Mouse (Mus musculus) gastrocnemius, adult 2 months (tissue): ENCODE data around the gene Il22ra2. TPM values are rescaled to one million over a fixed set of nuclear protein-coding genes. Genes with fewer than 3 reads are reported as not detected.
A peak's percentile ranks its signal among the peaks of the same experiment; 100 is the strongest.
"Not testable (repeated sequence)": the region's sequence is repeated elsewhere in the genome, so short reads cannot be mapped to it uniquely, and the experiment has no call there.

ENCODE experiments used
- DNase-seq: peaks from one replicate; pipeline ENCODE4 v3.0.0; 2022
- H3K27ac ChIP-seq: fragments of 200-600 bp; 2 replicates; pipeline ENCODE4 v1.8.1; 2022; ENCODE audit warnings: mild to moderate bottlenecking
- H3K4me3 ChIP-seq: fragments of 200-600 bp; 2 replicates; pipeline ENCODE4 v1.8.1; 2022; ENCODE audit warnings: mild to moderate bottlenecking, moderate library complexity
- CTCF ChIP-seq: fragments of 200-600 bp; IDR thresholded peaks from 2 replicates; pipeline ENCODE4 v1.8.1; 2022; ENCODE audit warnings: antibody characterized with exemption, mild to moderate bottlenecking, moderate library complexity
- intact Hi-C: fragments of 180-260 bp; cut with DNase I; formaldehyde crosslinking; loops from one replicate; pipeline ENCODE4 v1.15.1; 2025
- total RNA-seq, 2 experiments: library from RNA; stranded (reverse); gene quantifications; 2 replicates each; pipeline ENCODE4 v1.2.3; 2021

The Il22ra2 gene
- total RNA-seq, 2 experiments from 2014 or later: not detected

DNA sequence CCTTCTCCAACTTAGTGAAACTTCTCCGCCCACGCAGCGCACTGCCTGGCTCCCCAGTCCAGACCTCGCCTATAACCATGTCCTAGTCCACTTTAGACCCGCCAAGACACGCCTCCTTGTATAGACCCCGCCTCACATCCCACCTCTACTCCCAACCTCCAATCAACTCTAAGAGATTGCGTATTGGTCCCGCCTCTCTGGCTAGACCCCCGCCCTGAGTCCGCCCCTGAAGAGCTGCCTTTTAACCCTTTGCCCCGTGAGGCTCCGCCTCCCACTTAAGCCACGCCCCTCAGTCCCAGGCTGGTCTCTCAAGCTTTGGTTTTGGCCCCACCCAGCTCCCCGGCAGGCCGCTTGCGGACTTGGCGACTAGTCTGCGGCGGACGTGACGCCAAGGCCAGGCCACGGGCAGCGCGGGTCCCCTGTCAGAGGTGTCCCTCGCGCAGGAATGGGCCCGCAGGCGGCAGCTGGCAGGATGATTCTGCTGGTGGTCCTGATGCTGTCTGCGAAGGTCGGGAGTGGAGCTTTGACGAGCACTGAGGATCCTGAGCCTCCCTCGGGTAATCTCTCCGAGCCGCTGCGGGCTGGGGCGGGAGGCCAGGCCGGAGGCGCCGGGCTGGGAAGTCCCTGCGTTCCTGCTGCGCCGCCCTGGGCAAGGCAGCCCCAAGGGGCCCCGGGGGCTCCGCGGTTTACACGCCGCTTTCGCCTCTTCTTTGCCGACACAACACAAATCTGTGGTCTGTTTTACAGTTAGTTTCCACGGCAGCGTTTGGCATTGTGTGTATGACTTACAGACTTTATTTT, 30.0 kb upstream of the Il22ra2 start, which contains the start of gene Ifngr1:
Gene Ifngr1 (plus strand): TSS at position 309 of the 801 bp plus-strand sequence.
- Histone ChIP-seq H3K27ac (peak within 1 kb of the TSS; percentile 97), H3K4me3 (peak within 1 kb of the TSS; percentile 79)
- peak; percentile 100 for DNase-seq
- intact Hi-C loops: loop anchor here (10.0 kb wide), 1 partner anchor 577 kb away; the partner anchor contains the start of gene Tnfaip3
- no peak for TF ChIP-seq CTCF

DNA sequence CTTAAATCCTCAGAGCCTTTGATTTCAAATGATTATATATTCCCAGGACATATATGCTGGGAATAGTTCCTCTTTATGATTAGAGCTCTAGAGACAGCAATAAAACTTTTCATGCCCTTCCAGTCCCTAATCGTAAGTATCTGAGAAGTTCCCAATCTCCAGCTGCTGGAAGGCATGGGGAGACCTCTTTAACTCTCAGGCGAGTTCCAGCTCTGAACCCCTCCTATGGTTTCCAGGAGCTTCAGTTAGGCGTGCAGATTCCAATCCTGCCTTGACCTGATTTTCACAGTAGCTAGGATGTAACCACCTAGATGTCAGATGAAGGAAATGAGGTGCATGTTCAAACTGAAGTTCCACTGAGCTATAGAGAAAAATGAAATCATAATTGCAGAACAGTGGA, 29.2 kb upstream of the Il22ra2 start:
- H3K4me3 ChIP-seq: peak overlapping the region; percentile 79
- DNase-seq: no peak
- intact Hi-C loops: loop anchor here (10.0 kb wide), 1 partner anchor 578 kb away; the partner anchor contains the start of gene Tnfaip3
- TF ChIP-seq CTCF: no peak
- peak overlapping the region; percentile 97 for H3K27ac ChIP-seq

DNA sequence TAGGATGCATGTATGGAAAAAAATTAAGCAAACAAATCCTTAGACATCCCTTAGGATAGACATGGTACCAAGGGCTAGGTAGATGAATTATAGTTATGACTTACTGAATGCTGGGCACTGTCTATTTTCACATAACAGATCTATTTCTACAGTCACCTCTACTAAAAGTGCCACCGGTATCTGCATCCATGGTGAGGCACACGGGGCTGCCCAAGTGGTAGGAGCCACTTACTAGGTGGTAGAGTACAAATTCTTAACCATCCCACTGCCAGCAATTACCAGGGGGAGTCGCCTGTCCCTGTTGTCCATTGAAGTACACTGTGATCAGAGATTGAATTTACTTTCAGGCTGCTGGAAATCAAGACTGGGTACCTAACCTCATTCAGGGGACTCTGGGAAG, 28.5 kb upstream of the Il22ra2 start:
- H3K4me3 ChIP-seq: peak overlapping the region; percentile 79
- peak overlapping the region; percentile 97 for H3K27ac ChIP-seq
- no peak for DNase-seq
- TF ChIP-seq CTCF: no peak
- intact Hi-C loops: loop anchor here (10.0 kb wide), 1 partner anchor 578 kb away; the partner anchor contains the start of gene Tnfaip3

DNA sequence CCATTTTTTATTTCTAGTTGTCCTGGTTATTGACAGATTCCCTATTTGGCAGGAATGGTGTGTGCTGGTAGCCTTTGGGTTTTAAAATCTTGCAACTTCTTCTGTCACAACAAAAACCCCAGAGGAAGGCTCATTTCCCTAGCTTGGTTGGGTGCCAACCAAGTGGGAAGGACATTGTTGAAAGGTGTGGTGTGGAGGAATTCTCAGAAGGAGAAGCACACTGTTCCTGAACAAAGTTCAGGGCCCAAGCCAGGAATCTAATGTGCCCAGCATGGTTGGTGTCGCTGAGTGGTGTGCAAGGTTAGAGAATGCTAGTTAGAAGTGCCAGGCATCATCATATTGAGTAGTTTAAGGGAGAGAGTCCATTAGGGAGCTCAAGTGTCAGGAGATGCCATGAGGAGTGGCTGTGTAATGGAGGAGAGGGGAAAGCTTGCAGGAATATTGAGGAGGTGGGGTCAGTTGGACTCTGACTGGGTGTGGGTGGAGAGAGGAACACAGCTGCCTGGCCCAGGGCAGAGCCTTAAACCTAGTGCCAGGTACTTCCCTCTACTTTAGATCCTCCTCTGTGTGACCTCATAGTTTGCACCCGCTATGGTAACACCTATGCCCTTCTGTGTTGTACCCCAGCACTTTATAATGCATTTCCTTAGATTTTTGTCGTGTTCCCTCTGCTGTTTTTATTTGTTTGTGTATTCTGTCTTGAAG, 27.4 kb upstream of the Il22ra2 start:
- peak overlapping the region; percentile 79 for H3K4me3 ChIP-seq
- intact Hi-C loops: loop anchor here (10.0 kb wide), 1 partner anchor 580 kb away; the partner anchor contains the start of gene Tnfaip3
- TF ChIP-seq CTCF: no peak
- DNase-seq: peak; percentile 44
- peak overlapping the region; percentile 97 for H3K27ac ChIP-seq

DNA sequence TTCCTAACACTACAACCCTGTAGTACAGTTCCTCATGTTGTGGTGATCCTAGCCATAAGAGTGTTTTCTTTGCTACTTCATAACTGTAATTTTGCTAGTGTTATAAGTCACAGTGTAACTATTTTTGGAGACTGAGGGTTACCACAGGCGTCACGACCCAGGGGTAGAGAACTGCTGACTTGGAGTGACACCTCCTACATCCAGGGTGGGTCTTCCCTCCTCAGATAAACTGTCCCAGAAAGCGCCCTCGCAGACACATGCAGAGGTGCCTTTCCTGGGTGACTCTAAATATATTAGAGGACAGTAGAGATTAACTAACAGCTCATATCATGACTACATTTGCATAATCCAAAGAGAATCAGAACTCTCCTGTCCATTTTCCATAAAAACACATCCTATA, 24.9 kb upstream of the Il22ra2 start:
- H3K4me3 ChIP-seq: peak overlapping the region; percentile 79
- H3K27ac ChIP-seq: peak overlapping the region; percentile 97
- intact Hi-C loops: loop anchor here (10.0 kb wide), 1 partner anchor 582 kb away; the partner anchor contains the start of gene Tnfaip3
- TF ChIP-seq CTCF: no peak
- DNase-seq: no peak

DNA sequence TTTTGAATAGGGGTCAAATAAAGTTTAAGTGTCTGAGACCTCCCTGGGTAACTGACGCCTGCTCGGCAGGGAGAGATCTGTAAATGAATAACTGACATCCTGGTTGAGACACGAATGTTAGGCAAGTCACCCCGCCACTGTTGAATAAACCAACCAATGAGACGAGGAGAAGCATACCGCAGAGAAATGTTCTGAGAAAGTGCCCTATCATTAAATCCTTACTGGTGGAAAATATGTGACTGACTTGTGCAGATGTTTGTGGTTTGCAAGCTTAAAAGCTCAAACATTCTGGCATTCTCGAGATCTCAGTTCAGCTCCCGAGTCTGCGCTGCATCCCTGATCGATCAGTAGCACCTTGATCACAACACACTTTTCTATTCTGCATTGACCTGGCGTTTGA, 23.7 kb upstream of the Il22ra2 start:
- no peak for TF ChIP-seq CTCF
- Histone ChIP-seq H3K27ac (no peak overlapping the region), H3K4me3 (no peak overlapping the region)
- no peak for DNase-seq
- intact Hi-C loops: loop anchor here (10.0 kb wide), 1 partner anchor 583 kb away; the partner anchor contains the start of gene Tnfaip3

DNA sequence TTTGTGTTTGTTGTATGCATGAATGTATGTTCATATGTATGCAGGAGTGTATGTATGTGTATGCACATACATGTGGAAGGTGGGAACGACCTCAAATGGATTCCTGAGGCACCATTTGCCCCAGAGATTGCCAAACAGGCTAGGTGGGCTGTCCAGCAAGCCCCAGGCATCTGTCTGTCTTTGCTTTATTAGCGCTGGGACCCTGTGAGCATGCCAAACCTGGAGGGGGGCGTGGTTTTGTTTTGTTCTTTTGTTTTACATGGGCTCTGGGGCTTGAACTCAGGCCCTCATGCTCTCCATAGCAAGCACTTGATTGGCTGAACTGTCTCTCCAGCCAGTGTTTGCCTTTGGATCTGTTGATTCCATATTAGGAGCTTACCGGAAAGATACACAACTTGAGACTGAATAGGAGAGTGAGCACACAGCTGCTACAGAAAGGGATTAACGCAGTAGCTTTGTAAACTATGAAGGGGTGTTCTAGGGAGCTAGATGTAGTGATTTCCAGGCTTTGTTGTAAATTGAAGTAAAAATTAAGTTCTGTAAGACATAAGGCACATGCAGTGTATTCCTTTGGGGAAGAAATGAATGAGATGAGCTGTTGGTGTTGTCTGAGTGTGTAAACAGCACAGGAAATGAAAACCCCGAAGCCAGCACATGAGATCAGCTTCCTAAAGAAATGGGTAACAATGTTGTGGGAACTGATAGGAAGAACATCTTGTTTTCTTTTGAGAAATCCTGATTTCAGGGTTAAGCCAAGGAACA, 22.3 kb upstream of the Il22ra2 start:
- no peak for TF ChIP-seq CTCF
- intact Hi-C loops: loop anchor here (10.0 kb wide), 1 partner anchor 585 kb away; the partner anchor contains the start of gene Tnfaip3
- DNase-seq: no peak
- H3K27ac ChIP-seq: peak overlapping the region; percentile 63
- H3K4me3 ChIP-seq: no peak overlapping the region

DNA sequence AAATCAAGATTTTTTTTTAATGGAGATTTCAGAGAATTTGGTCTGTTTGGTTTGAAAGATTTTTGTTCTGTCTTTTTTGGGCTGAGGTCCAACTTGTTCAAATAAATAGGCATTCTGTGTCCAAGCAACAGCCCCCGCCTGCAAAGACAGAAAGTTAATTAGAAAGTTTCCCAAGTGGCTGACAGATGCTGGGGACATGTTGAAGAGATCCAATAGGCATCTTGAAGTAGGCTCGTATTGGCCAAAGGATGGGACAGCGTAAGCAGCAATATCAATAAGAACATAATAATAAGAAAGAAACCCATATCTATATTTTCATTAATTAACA, 21.7 kb upstream of the Il22ra2 start:
- no peak overlapping the region for H3K4me3 ChIP-seq
- TF ChIP-seq CTCF: no peak
- no peak for DNase-seq
- peak overlapping the region; percentile 63 for H3K27ac ChIP-seq
- intact Hi-C loops: no loop called here

DNA sequence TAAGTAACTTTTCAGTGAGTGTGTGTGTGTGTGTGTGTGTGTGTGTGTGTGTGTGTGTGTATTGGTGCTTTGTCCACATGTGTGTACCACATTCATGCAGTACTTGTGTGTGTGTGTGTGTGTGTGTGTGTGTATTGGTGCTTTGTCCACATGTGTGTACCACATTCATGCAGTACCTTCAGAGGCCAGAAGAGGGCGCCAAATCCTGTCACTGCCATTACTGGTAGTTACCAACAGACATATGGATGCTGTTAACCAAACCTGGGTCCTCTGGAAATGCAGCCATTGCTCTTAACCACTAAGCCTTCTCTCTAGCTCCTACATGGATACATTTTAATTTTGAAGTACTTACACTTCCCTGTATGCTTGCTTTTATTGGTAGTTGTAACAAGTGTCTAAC, 20.3 kb upstream of the Il22ra2 start:
- H3K4me3 ChIP-seq, intact Hi-C loops: not testable (repeated sequence)
- peak overlapping the region; percentile 3; the same call in 1 of the 2 replicates for H3K27ac ChIP-seq
- peak; percentile 55 for DNase-seq
- TF ChIP-seq CTCF: peak; percentile 66

DNA sequence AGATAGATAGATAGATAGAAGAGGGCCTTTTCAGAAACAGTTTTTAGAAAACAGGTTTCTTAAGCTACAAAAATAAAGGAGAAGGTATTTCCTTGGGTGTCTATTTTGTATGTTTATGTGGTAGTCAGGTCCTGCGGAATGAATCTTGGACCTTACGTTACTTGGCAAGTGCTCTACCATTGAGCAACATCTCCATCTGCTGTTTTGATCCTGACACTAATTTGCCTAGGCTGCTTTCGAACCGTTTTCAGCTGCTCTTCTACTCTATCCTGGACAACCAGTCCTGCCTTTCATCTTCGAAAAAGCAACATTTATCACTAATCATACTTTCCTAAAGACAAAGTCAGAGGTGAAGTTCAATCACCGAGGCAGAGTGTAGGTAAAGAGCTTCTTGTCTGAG, 18.6 kb upstream of the Il22ra2 start:
- DNase-seq: no peak
- Histone ChIP-seq H3K4me3 (no peak overlapping the region), H3K27ac (peak overlapping the region; percentile 61)
- intact Hi-C loops: no loop called here
- TF ChIP-seq CTCF: peak; percentile 22; the same call in 1 of the 2 replicates

DNA sequence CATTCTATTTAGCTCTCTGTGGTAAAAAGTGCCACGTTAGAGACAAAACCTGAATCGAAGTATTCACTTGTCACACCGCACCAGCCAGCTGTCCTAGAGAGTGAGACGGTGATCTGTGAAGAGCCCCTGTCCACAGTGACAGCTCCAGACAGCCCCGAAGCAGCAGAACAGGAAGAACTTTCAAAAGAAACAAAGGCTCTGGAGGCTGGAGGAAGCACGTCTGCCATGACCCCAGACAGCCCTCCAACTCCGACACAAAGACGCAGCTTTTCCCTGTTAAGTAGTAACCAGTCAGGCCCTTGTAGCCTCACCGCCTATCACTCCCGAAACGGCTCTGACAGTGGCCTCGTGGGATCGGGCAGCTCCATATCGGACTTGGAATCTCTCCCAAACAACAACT, 12.7 kb upstream of the Il22ra2 start:
- H3K27ac ChIP-seq: no peak overlapping the region
- H3K4me3 ChIP-seq: no peak overlapping the region
- intact Hi-C loops: no loop called here

DNA sequence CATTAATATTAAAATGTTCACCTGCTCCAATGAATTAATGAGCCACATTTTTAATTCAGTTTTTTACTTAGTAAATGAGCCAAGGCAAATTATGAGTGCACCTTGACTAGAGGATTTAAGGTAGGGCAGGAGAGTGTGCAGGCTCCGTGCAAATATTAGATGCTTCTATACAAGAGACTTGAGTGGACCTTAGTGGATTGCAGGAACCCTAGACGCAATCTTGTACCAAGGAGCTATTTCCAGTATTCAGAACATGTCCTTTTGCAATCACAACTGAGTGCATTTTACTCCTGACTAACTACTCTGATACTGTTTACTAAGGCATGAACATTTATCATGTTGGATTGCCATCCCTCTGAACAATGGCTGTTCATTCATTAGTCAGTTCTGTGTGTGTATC, 10.2 kb upstream of the Il22ra2 start:
- no peak for TF ChIP-seq CTCF
- intact Hi-C loops: no loop called here

More for the DNA sequence above, 12.7 kb upstream of the Il22ra2 start:
- no peak for TF ChIP-seq CTCF
- no peak for DNase-seq

More for the DNA sequence above, 10.2 kb upstream of the Il22ra2 start:
- Histone ChIP-seq H3K27ac (peak overlapping the region; percentile 60; the same call in 1 of the 2 replicates), H3K4me3 (no peak overlapping the region)
- no peak for DNase-seq
